Mouse (Mus musculus) heart, adult 2 months (tissue): ENCODE results near the gene Celsr3.

ENCODE experiments used
- CTCF ChIP-seq: fragments of 200-600 bp; IDR thresholded peaks from 2 replicates; pipeline ENCODE4 v1.8.1; 2022; ENCODE audit warnings: antibody characterized with exemption, mild to moderate bottlenecking, moderate library complexity
- POLR2A ChIP-seq: fragments of 200-500 bp; IDR thresholded peaks from 2 replicates; pipeline ENCODE4 v1.6.1; 2011; ENCODE audit warnings: mild to moderate bottlenecking, low read depth, low read length, control low read depth; ENCODE audit not compliant: insufficient read depth

GRCm38 (mm10) chr9:108852976-108853375 is 26.9 kb downstream of the Celsr3 start, which contains the start of gene Slc26a6:
- TF ChIP-seq CTCF = no peak
- TF ChIP-seq POLR2A = peak; percentile 42; the same call in 1 of the 2 replicates
